12 mouse cellular contexts compared by ENCODE assay signal in genomic region chr4:119483051-119483450, GRCm38 (mm10). TPM values are rescaled to one million over a fixed set of nuclear protein-coding genes. Genes with fewer than 3 reads are reported as not detected.
DNase-seq lines count a peak whose midpoint lies in the region; ATAC-seq and TF ChIP-seq lines count a peak whose summit lies in the region.
"Had no signal": no experiment of that assay in that cellular context is flagged by ENCODE, and none has a peak within 500 bp of the region (broad histone marks: within the 10 kb centered on the region; RNA-seq: fewer than 3 reads in every experiment).

No protein-coding gene starts in this region.

- H3K27me3 ChIP-seq in heart, embryonic 14.5 days (ENCODE audit: control insufficient read depth, insufficient read depth, low read length), result no peaks in the 10 kb centered on the region
- H3K27me3 ChIP-seq: limb, embryonic 15.5 days had no signal

- 52% methylated on average over 9 of the region's 9 CpGs for WGBS in heart, embryonic 14.5 days

- peak; percentile 23 for DNase-seq in gastrocnemius, adult 2 months
- no peak for DNase-seq in gastrocnemius, postnatal 36 days
- DNase-seq in ovary, adult 18-20 months (ENCODE audit: low spot score), result peak; percentile 21
- no peak for DNase-seq in ovary, postnatal 10 days (ENCODE audit: low spot score)
- peak; percentile 25 for DNase-seq in thymus, postnatal 25 days
- no peak for DNase-seq in right cerebral cortex, adult 2 months (ENCODE audit: low spot score in 2 of 2)
- no peak for DNase-seq in left cerebral cortex, adult 8-10 months (ENCODE audit: low spot score in 2 of 2)
- DNase-seq: gastrocnemius, postnatal 10 days had no signal

- H3K27ac ChIP-seq in gastrocnemius, adult 2 months, result no peak overlapping the region
- no peak overlapping the region for H3K27ac ChIP-seq in heart, embryonic 14.5 days (replicated peaks in 1 of 2; ENCODE audit: control insufficient read depth in 1 of 2, insufficient read depth in 1 of 2, low read depth in 2 of 2, low read length in 2 of 2)
- H3K27ac ChIP-seq: limb, embryonic 15.5 days; macrophage had no signal

- no peak for ATAC-seq in heart, embryonic 14.5 days (ENCODE audit: insufficient number of reproducible peaks, insufficient read depth, low FRiP score, low read depth)
- ATAC-seq: inflammation-experienced regulatory T-cells, adult 6 months had no signal

- peak overlapping the region; percentile 34; the same call in 1 of the 2 replicates for H3K4me2 ChIP-seq in heart, embryonic 14.5 days (ENCODE audit: low read length)
- H3K4me2 ChIP-seq: limb, embryonic 15.5 days had no signal

- peaks cover 8 to 9% of the 10 kb centered on the region in 2 experiments; a peak in 3 of 4 replicates for H3K4me1 ChIP-seq in heart, embryonic 14.5 days (ENCODE audit: control insufficient read depth in 2 of 2, insufficient read depth in 2 of 2, low read length in 2 of 2)
- H3K4me1 ChIP-seq: limb, embryonic 15.5 days had no signal

- no peaks in the 10 kb centered on the region for H3K36me3 ChIP-seq in heart, embryonic 14.5 days (ENCODE audit: control insufficient read depth, insufficient read depth, low read length)
- H3K36me3 ChIP-seq: limb, embryonic 15.5 days had no signal

- H3K4me3 ChIP-seq in gastrocnemius, adult 2 months, result no peak overlapping the region
- H3K4me3 ChIP-seq in heart, embryonic 14.5 days (ENCODE audit: control insufficient read depth in 1 of 2, insufficient read depth in 1 of 2, low read depth in 1 of 2, low read length in 2 of 2), result no peak overlapping the region
- H3K4me3 ChIP-seq: limb, embryonic 15.5 days had no signal

- intact Hi-C loops in gastrocnemius, adult 2 months (cut with DNase I), result no loop called here
- intact Hi-C loops in gastrocnemius, postnatal 36 days (cut with DNase I), result no loop called here

- no peak overlapping the region for H3K9ac ChIP-seq in heart, embryonic 14.5 days (ENCODE audit: low read length)
- H3K9ac ChIP-seq: limb, embryonic 15.5 days had no signal

- peak; percentile 9; the same call in 1 of the 2 replicates for TF ChIP-seq CTCF in gastrocnemius, adult 2 months (IDR thresholded peaks at IDR 0.05)

- no peaks in the 10 kb centered on the region for H3K9me3 ChIP-seq in heart, embryonic 14.5 days (ENCODE audit: control insufficient read depth, low read length)
- H3K9me3 ChIP-seq: limb, embryonic 15.5 days had no signal

RNA-seq across cellular contexts. Expression of gene Rimkla, which starts 9.4 kb away (rescaled TPM):
- not detected for total RNA-seq in gastrocnemius, adult 2 months (2021)
- not detected for total RNA-seq in gastrocnemius, postnatal 36 days (2021)
- polyA plus RNA-seq in heart, embryonic 14.5 days (2014; fragmentation: Nextera tagmentation; extraction: Ambion mirVana), result 5.7 TPM in 2 replicates
- total RNA-seq in left cerebral cortex, adult 8-10 months (2022), result 10 to 100 TPM; 10.2 to 11.2 (median 11.0) TPM
- polyA plus RNA-seq: macrophage had no signal

RNA-seq across cellular contexts. Expression of gene Foxj3, which starts 53.8 kb away (rescaled TPM):
- 10 to 100 TPM; 29.9 to 36.4 TPM for total RNA-seq in gastrocnemius, adult 2 months (2021)
- 10 to 100 TPM; 22.0 to 24.6 TPM for total RNA-seq in gastrocnemius, postnatal 36 days (2021)
- 23.0 and 25.8 TPM in 2 replicates for polyA plus RNA-seq in heart, embryonic 14.5 days (2014; fragmentation: Nextera tagmentation; extraction: Ambion mirVana)
- 100 to 1,000 TPM in 1 of 4 experiments, 10 to 100 TPM in 3; 65.1 to 100 (median 78.9) TPM for total RNA-seq in left cerebral cortex, adult 8-10 months (2022)

RNA-seq across cellular contexts. Expression of gene Frg2f1, which starts 56.3 kb away (rescaled TPM):
- 1 to 10 TPM; 4.0 to 4.5 TPM for total RNA-seq in gastrocnemius, adult 2 months (2021)
- total RNA-seq in gastrocnemius, postnatal 36 days (2021), result 1 to 10 TPM; 4.4 to 4.6 TPM
- 4.4 and 5.0 TPM in 2 replicates for polyA plus RNA-seq in heart, embryonic 14.5 days (2014; fragmentation: Nextera tagmentation; extraction: Ambion mirVana)
- 10 to 100 TPM; 16.3 to 18.6 (median 17.1) TPM for total RNA-seq in left cerebral cortex, adult 8-10 months (2022)

Comparison
In these comparisons a context has a peak if more than half of its experiments do, and no peak if none do; other contexts are left out.
1. DNase-seq: peak in gastrocnemius, adult 2 months (single experiment), ovary, adult 18-20 months (single experiment) and thymus, postnatal 25 days (single experiment); none in gastrocnemius, postnatal 36 days (0 of 2), ovary, postnatal 10 days (single experiment), right cerebral cortex, adult 2 months (0 of 2) and left cerebral cortex, adult 8-10 months (0 of 2).
2. RNA of gene Rimkla, which starts 9.4 kb away (total RNA-seq): 10.2 to 11.2 TPM in left cerebral cortex, adult 8-10 months; not detected in gastrocnemius, adult 2 months and not detected in gastrocnemius, postnatal 36 days; every median in the first group is over 10 times any median in the second.